Mouse (Mus musculus) right cerebral cortex, postnatal 4 days (tissue): ENCODE results near the gene Ccdc74a.

ENCODE experiments used
- DNase-seq: peaks from one replicate; pipeline ENCODE4 v3.0.0-alpha.2; 2022

Gene Ccdc74a

DNA sequence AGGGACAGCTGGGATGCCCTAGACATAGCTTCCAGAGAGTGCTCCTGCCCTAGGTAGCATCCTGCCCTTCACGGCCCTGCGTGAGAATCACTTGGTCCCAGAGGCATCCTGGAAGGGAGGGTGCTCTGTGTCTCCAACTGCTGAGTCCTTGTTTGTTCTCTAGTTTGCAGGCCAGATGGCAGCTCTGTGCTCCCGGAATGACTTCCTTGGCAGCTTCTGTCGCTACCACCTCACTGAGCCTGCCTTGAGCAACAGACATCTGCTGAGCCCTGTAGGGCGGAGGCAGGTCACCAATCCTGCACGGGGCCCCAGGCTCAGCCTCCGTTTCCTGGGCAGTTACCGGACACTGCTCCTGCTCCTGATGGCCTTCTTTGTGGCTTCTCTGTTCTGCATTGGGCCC is 4.0 kb upstream of the Ccdc74a start:
- DNase-seq, result no peak

DNA sequence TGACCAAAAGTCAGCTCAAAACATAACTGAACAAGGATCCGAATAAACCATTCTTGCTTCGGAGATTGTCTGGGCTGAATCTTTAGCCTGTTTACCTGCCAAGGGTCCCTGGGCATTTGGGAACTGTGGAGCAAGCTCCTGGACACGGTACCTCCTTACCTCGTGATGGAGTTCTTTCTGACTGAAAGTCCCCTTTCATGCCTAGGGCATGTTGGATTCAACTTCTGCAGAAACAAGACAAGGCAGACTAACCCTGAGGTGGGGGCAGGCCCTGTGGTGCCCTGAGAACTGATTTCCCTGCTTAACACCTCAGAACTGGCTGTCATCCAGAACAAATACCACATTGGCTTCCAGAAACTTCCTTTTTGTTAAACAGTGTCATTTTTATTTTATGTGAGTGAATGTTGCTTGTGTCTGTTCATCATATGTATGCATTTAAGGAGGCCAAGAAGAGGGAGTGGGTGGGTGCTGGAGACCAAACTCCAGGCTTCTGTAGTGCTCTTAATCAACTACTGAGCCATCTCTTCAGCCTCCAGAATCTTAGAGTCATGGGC is 2.8 kb upstream of the Ccdc74a start:
- no peak for DNase-seq

DNA sequence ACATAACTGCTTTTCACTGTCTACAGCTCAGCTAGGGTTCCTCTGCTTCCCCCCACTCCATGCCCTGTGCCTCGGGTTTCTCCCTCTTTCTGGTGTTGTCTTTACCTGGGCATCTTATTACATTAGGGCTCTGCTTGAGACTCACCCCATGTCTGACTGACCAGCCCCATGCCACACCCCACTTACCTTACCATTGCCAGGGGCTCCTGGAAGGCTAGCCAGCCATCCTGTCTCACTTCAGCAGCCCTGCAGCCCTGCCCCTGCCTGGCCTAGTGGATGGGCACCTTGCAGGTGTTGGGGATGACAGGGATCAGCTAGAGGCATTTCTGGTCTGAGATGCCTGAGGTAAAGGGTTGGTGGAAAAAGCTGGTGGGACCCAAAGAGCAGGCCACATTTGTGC is 886 bp downstream of the Ccdc74a start:
- no peak for DNase-seq

DNA sequence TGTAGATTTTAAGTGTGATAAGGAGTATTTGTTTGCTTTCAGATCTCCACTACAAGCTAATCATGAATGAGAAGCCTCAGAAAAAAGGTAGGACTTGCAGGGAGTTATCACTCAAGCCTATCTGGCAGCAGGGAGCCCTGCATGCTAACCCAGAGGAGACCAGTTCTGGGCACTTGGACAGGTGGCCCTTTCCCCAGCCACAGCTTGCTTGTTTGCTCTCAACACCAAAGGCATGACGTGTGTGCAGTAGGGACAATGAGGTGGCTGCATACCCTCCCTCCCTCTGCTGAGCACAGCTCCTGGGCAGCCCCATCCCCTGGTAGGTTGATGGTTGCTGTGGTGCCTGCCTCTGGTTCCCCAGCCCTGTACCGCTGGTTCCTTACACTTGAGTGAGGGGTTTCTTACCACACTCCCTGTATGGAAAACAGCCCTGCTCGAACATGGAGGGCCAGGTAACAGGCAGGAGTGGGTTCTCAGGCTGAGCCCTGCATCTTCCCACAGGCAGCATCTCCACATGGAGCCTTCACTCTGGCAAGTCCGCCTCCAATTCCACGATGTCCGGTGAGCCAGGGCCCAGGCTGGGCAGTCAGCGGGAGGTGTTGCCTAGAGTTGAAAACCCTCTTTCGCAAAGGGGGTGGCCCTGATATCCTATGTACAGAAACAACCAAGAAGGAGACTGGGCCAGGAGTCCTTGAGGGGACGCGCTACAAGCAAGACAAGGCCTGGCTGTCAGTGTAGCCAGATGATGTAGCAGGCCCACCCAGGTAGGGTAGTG is 1.5 kb downstream of the Ccdc74a start:
- no peak for DNase-seq

DNA sequence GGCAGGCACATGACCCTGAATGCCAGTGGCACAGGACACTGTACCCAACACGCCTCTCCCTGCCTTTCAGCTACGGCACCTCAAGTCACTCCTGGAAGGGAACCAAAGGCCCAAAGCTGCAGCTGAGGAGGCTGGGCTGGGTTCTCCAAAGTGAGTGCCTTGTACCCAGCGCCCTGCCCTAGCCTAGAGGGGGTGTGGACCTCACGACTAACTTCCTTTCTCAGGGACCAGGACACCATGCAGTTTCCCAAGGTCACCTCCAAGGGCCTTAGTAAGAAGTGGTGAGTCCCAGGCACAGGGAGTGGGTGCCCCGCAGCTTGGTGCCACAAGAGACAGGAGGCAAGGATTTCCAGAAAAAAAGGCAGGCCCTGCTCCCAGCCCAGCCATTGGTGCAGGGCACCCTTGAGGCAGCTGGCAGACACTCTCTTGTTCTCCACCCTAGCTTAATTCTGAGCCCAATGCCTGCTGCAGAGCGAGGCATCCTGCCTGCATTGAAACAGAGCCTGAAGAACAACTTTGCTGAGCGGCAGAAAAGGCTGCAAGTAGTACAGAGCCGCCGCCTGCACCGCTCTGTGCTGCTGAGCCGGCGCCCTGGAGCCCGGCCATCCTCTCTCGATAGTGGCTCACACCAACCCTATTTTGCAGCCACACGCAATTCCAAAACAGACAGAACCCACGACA is 3.8 kb downstream of the Ccdc74a start:
- DNase-seq, result no peak

DNA sequence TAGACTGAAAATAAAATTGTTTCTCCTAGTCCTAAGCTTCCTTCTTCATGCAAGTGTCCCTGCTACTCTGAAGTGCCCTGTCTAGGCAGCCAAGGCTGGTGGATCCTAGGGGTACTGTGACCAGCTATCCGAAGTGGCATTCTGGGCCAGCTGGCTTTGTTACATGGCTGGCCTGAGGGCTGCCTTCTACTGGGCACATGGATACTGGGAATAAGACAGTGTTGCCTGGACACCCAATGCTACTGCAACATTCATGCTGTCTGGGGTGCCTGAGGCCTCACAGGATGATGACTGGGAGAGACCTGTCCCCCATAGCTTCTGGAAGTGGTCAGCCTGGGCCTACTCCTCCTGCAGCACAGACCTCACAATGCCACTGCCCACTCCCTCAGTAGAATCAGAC is 4.4 kb downstream of the Ccdc74a start:
- DNase-seq, result no peak

DNA sequence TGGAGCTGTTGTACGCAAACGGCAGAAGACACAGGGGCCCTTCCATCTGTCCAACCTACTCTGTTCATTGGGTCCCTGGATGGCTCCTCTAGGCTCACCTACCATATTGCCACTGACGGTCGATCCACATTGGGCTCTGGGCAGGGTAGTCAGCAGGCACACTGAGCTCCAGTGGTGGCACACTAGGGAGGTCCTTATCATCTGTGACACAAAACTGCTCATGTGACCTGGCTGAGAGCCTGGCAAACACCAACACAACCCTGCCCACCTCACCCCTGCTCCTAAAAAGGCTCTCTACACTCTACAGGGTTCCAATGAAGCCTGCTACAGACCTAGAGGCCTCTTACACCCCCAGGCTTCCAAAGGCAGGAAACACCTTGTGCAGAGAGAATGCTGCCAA is 6.3 kb downstream of the Ccdc74a start:
- DNase-seq, result no peak

DNA sequence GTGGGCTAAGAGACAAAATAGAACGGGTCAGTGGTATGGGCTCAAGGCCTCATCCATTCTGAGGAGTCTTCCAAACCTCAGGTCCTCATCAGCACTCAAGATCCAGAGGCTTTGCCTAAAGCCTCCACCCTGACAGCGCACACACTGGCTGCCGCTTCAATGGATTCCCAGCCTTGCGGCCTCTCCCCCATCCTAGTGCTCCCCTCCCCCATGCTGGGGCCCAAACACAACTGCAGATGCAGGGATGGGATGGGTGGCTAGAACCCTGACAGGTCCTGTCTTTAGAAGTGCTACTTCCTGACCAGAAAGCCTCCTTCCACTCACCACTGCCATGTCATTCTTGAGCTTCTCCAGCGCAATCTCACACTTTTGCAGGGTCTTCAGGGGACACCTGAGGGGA is 7.3 kb downstream of the Ccdc74a start:
- no peak for DNase-seq

DNA sequence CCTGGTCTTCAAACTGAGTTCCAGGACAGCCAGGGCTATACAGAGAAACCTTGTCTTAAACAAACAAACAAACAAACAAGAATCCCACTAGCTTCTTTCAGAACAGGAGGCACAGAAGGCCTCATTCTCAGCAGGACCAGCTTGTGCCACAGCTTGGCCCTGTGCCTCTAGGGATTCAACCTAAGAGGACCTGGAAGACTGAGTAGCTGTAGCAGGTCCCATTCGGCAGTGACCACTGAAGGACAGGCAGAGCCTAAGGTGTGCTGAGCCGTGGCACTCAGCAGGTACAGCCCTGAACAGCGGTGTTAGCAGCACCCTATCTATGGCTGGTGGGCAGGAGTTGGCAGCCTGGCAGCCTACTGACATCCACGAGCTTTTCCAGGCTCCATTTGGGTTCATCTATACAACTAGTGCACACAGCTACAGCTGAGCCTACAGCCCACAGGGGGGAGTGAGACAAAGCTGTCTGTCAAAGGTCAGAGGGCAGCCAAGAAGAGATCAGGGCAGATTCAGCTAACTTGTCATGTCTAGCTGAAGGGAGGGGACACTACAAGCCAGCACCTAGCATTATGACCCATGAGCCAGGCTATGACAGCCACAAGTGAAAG is 8.0 kb downstream of the Ccdc74a start:
- DNase-seq, result no peak

DNA sequence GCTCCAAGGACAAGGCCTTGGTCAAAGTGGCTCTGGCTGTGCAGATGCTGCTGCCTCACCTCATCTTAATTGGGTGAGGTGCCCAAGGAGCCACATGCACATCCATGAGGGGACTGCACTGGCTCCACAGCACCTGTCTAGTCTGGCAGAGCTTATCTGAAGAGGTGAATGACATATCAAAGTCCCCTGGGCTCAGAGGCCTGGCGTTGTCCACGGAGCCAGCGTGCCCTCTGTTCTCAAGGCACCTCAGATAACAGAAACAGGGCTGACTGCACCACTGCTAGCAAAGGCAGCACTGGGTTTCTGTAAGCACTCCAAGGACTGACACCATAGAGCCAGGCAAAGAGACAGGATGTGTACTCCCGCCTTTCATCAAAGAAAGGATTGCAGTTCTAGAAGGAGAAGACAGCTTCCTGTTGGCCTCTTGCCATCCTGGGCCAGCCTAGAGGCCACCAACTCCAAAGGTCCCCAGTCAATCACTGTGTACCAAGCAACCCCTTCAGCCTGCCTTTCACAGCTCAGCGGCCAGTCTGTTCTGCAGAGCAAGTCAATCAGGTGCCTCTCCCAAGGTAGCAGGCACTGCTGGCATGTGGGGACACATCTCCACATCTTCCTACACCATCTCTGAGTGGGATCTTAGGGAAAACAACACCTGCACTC is 10.1 kb downstream of the Ccdc74a start:
- DNase-seq, result no peak

DNA sequence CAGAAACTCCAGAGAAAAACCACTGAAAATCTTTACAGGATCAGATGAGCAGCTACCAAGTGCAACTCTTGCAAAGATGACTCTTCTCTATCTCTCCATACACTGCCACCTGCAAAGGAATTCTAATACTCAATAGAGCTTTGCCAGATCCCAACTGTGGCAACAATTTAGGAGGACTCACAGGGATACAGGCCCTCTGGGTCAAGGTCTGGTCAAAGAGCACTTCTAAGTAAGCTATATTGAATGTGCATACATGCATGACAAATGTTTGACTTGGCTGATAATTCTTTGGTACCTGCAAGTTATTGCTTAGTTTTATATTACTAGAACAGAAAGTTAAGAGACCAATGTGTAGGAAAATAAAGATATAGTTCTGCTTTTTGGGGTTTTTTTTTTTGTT is 19.3 kb downstream of the Ccdc74a start:
- no peak for DNase-seq

DNA sequence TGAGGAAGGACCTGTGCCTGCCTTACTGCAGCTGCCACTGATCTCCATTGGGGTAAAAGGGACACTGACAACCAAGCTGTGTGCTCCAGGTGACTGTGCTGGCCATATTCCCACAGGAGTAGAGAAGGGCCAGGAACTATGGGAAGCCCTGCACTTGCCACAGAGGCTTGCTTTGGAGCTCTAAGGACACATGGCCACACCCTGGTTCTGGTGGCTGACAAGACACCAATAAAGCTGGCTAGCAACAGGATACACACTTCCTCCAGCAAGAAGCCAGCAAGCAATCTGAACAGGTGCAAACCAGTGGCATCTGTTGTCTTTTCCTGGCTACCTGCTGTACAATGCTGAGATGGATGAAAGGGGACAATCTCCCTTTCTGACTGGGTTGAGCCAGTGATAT is 23.6 kb downstream of the Ccdc74a start:
- no peak for DNase-seq

DNA sequence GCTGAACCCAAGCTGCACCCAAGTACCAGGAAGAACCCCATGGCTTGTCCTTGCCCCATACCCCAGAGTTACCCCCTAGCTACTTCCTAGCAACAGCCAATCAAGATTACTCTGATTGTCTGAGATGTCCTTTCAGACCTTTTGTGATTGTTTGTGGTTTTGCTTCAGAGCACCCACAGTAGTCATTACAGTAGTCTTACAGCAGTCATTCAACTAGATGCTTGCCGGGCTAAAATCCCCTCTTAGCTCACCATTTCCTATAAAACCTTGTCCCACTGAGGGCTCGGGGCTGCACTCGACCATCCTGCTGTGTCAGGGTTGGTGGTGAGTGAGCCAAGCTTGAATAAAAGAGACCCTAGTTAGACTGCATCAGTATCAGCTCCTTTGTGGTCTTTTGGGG is 48.6 kb downstream of the Ccdc74a start:
- DNase-seq, result no peak
